Mouse (Mus musculus): ENCODE results near the gene Nop16. TPM values are rescaled to one million over a fixed set of nuclear protein-coding genes. Genes with fewer than 3 reads are reported as not detected.

Nop16 gene
- polyA plus RNA-seq, 1 experiment from 2014 or later = 51.2 TPM

GRCm38 (mm10) chr13:54570736-54571135, 19.2 kb downstream of the Nop16 start:
- no peak for ATAC-seq
- H3K4me1 ChIP-seq (replicated peaks) = peaks cover 13% of the 10 kb centered on the region
- no peak overlapping the region for H3K9ac ChIP-seq (replicated peaks)
- H3K9me3 ChIP-seq = no peaks in the 10 kb centered on the region
- H3K36me3 ChIP-seq = no peaks in the 10 kb centered on the region
- WGBS = 79% methylated on average over 4 of the region's 4 CpGs
- peaks cover 6% of the 10 kb centered on the region; the same call in 1 of the 2 replicates for H3K27me3 ChIP-seq
- no peak overlapping the region for H3K4me2 ChIP-seq (replicated peaks)
- no peak overlapping the region for H3K4me3 ChIP-seq (replicated peaks)
- H3K27ac ChIP-seq = no peak overlapping the region

GRCm38 (mm10) chr13:54569282-54569681, 20.6 kb downstream of the Nop16 start:
- Histone ChIP-seq H3K27me3 (peaks cover 6% of the 10 kb centered on the region; the same call in 1 of the 2 replicates), H3K9ac (replicated peaks) (no peak overlapping the region), H3K27ac (no peak overlapping the region), H3K4me3 (replicated peaks) (no peak overlapping the region), H3K9me3 (no peaks in the 10 kb centered on the region), H3K4me2 (replicated peaks) (no peak overlapping the region), H3K4me1 (replicated peaks) (peaks cover 10% of the 10 kb centered on the region), H3K36me3 (no peaks in the 10 kb centered on the region)
- ATAC-seq = no peak
- 50% methylated on average over 1 of the region's 1 CpGs for WGBS

GRCm38 (mm10) chr13:54568380-54568779, 21.5 kb downstream of the Nop16 start:
- WGBS = 39% methylated on average over 5 of the region's 5 CpGs
- Histone ChIP-seq H3K9ac (replicated peaks) (no peak overlapping the region), H3K27me3 (no peaks in the 10 kb centered on the region), H3K36me3 (no peaks in the 10 kb centered on the region), H3K4me1 (replicated peaks) (peaks cover 18% of the 10 kb centered on the region), H3K27ac (no peak overlapping the region), H3K9me3 (no peaks in the 10 kb centered on the region), H3K4me3 (replicated peaks) (no peak overlapping the region), H3K4me2 (replicated peaks) (no peak overlapping the region)
- ATAC-seq = no peak

- peak; percentile 55 for ATAC-seq
- Histone ChIP-seq H3K4me2 (replicated peaks) (peak overlapping the region; percentile 83), H3K27ac (0 out of 2 replicates have a peak overlapping the region, but pooled peaks have one; percentile 6), H3K9me3 (no peaks in the 10 kb centered on the region), H3K9ac (replicated peaks) (no peak overlapping the region), H3K4me1 (replicated peaks) (peaks cover 33% of the 10 kb centered on the region), H3K36me3 (peaks cover 24% of the 10 kb centered on the region), H3K4me3 (replicated peaks) (peak overlapping the region; percentile 98), H3K27me3 (no peaks in the 10 kb centered on the region)
- WGBS = 43% methylated on average over 8 of the region's 8 CpGs
These were observed 24.1 kb downstream of the Nop16 start for GRCm38 (mm10) chr13:54565594-54566345.

GRCm38 (mm10) chr13:54565201-54565581, 24.7 kb downstream of the Nop16 start, which contains the start of gene 4833439L19Rik:
TSS of gene 4833439L19Rik (minus strand) at chr13:54565435.
- Histone ChIP-seq H3K4me2 (replicated peaks) (peak within 1 kb of the TSS; percentile 83), H3K4me1 (replicated peaks) (peaks cover 33% of the 10 kb centered on the region), H3K9ac (replicated peaks) (peak within 1 kb of the TSS; percentile 99), H3K4me3 (replicated peaks) (peak within 1 kb of the TSS; percentile 98), H3K36me3 (peaks cover 30% of the 10 kb centered on the region), H3K27me3 (no peaks in the 10 kb centered on the region), H3K9me3 (no peaks in the 10 kb centered on the region), H3K27ac (peak within 1 kb of the TSS; percentile 91)
- ATAC-seq = peak; percentile 97
- WGBS = under 1% methylated on average over 27 of the region's 27 CpGs

GRCm38 (mm10) chr13:54564232-54565200, 25.4 kb downstream of the Nop16 start:
- Histone ChIP-seq H3K9ac (replicated peaks) (peak overlapping the region; percentile 99), H3K9me3 (no peaks in the 10 kb centered on the region), H3K4me2 (replicated peaks) (peak overlapping the region; percentile 83), H3K27ac (peak overlapping the region; percentile 91), H3K36me3 (peaks cover 36% of the 10 kb centered on the region), H3K27me3 (no peaks in the 10 kb centered on the region), H3K4me1 (replicated peaks) (peaks cover 33% of the 10 kb centered on the region), H3K4me3 (replicated peaks) (peak overlapping the region; percentile 98)
- peak; percentile 85; the same call in 1 of the 2 replicates for ATAC-seq
- WGBS = 13% methylated on average over 45 of the region's 45 CpGs

GRCm38 (mm10) chr13:54562562-54562961, 27.3 kb downstream of the Nop16 start:
- no peak for ATAC-seq
- Histone ChIP-seq H3K9ac (replicated peaks) (no peak overlapping the region), H3K4me2 (replicated peaks) (no peak overlapping the region), H3K27ac (no peak overlapping the region), H3K4me3 (replicated peaks) (no peak overlapping the region), H3K36me3 (peaks cover 56% of the 10 kb centered on the region), H3K27me3 (no peaks in the 10 kb centered on the region), H3K4me1 (replicated peaks) (peaks cover 33% of the 10 kb centered on the region), H3K9me3 (no peaks in the 10 kb centered on the region)
- WGBS = 81% methylated on average over 7 of the region's 7 CpGs

GRCm38 (mm10) chr13:54560608-54561007, 29.3 kb downstream of the Nop16 start:
- no peaks in the 10 kb centered on the region for H3K27me3 ChIP-seq
- no peak overlapping the region for H3K9ac ChIP-seq (replicated peaks)
- H3K4me1 ChIP-seq (replicated peaks) = peaks cover 30% of the 10 kb centered on the region
- no peak overlapping the region for H3K4me2 ChIP-seq (replicated peaks)
- no peak overlapping the region for H3K27ac ChIP-seq
- no peak for ATAC-seq
- H3K4me3 ChIP-seq (replicated peaks) = no peak overlapping the region
- no peaks in the 10 kb centered on the region for H3K9me3 ChIP-seq
- 95% methylated on average over 7 of the region's 7 CpGs for WGBS
- peaks cover 75% of the 10 kb centered on the region for H3K36me3 ChIP-seq

GRCm38 (mm10) chr13:54559656-54560055, 30.2 kb downstream of the Nop16 start:
- peaks cover 83% of the 10 kb centered on the region for H3K36me3 ChIP-seq
- 96% methylated on average over 2 of the region's 2 CpGs for WGBS
- no peak overlapping the region for H3K9ac ChIP-seq (replicated peaks)
- peaks cover 28% of the 10 kb centered on the region for H3K4me1 ChIP-seq (replicated peaks)
- H3K4me3 ChIP-seq (replicated peaks) = no peak overlapping the region
- H3K27ac ChIP-seq = no peak overlapping the region
- ATAC-seq = no peak
- H3K4me2 ChIP-seq (replicated peaks) = no peak overlapping the region
- H3K27me3 ChIP-seq = no peaks in the 10 kb centered on the region
- no peaks in the 10 kb centered on the region for H3K9me3 ChIP-seq

- peaks cover 12% of the 10 kb centered on the region for H3K4me1 ChIP-seq (replicated peaks)
- 100% methylated on average over 1 of the region's 1 CpGs for WGBS
- H3K27ac ChIP-seq = no peak overlapping the region
- no peaks in the 10 kb centered on the region for H3K27me3 ChIP-seq
- ATAC-seq = no peak
- no peak overlapping the region for H3K9ac ChIP-seq (replicated peaks)
- peaks cover 95% of the 10 kb centered on the region for H3K36me3 ChIP-seq
- H3K9me3 ChIP-seq = no peaks in the 10 kb centered on the region
- H3K4me3 ChIP-seq (replicated peaks) = no peak overlapping the region
- H3K4me2 ChIP-seq (replicated peaks) = no peak overlapping the region
These were observed 32.2 kb downstream of the Nop16 start for GRCm38 (mm10) chr13:54557652-54558051.

GRCm38 (mm10) chr13:54556796-54557195, 33.1 kb downstream of the Nop16 start:
- no peak overlapping the region for H3K27ac ChIP-seq
- H3K4me1 ChIP-seq (replicated peaks) = 0 out of 2 replicates have a peak, but pooled peaks cover 4% of the 10 kb centered on the region
- no peak overlapping the region for H3K4me2 ChIP-seq (replicated peaks)
- H3K27me3 ChIP-seq = no peaks in the 10 kb centered on the region
- H3K36me3 ChIP-seq = peaks cover 95% of the 10 kb centered on the region
- no peak overlapping the region for H3K4me3 ChIP-seq (replicated peaks)
- ATAC-seq = no peak
- H3K9ac ChIP-seq (replicated peaks) = no peak overlapping the region
- 93% methylated on average over 3 of the region's 3 CpGs for WGBS
- H3K9me3 ChIP-seq = no peaks in the 10 kb centered on the region

- no peak for ATAC-seq
- Histone ChIP-seq H3K4me2 (replicated peaks) (no peak overlapping the region), H3K27ac (no peak overlapping the region), H3K9me3 (no peaks in the 10 kb centered on the region), H3K27me3 (no peaks in the 10 kb centered on the region), H3K4me3 (replicated peaks) (no peak overlapping the region), H3K36me3 (peaks cover 95% of the 10 kb centered on the region), H3K9ac (replicated peaks) (no peak overlapping the region), H3K4me1 (replicated peaks) (no peaks in the 10 kb centered on the region)
- WGBS = 90% methylated on average over 9 of the region's 9 CpGs
These were observed 33.7 kb downstream of the Nop16 start for GRCm38 (mm10) chr13:54556176-54556575.

Data from midbrain, embryonic 13.5 days (tissue).